Mouse (Mus musculus): Measurements from ENCODE around the gene Mindy4b-ps. TPM values are rescaled to one million over a fixed set of nuclear protein-coding genes. Genes with fewer than 3 reads are reported as not detected.
"Not testable (repeated sequence)": the region's sequence is repeated elsewhere in the genome, so short reads cannot be mapped to it uniquely, and the experiment has no call there.

Gene Mindy4b-ps
- total RNA-seq (2021) (not detected), polyA plus RNA-seq (2012; rRNA removed) (not detected in 2 replicates)
- long read RNA-seq = 0 reads

- no peak for DNase-seq
These were observed at the start of gene Mindy4b-ps for GRCm38 (mm10) chr3:58822211-58822610. Mindy4b-ps (minus strand) TSS chr3:58822311.

- DNase-seq = not testable (repeated sequence)
These were observed 49.8 kb upstream of the Mindy4b-ps start for GRCm38 (mm10) chr3:58871882-58872281.

DNA sequence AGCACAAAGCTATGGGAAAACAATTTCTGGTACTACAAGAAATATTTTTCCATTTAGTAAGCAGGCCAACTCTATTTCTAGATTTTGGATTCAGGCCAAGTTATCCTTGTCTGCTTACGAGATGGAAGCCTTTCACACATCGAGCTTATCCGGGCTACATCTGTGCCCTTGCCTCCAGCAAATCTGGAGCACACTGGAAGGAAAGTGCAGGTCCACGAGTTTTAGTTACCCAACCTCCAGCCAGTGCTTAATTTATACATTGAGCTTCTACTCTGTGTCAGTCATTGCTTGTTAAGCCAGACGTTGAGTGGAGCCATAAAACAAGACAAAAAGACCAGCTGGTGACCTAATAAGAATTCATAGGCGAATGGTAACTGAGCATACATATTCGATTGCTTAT, 43.6 kb upstream of the Mindy4b-ps start:
- DNase-seq = no peak

- DNase-seq = no peak
These were observed 40.9 kb upstream of the Mindy4b-ps start for GRCm38 (mm10) chr3:58862976-58863375.

GRCm38 (mm10) chr3:58843415-58843814, 21.3 kb upstream of the Mindy4b-ps start:
- peak; percentile 37 for DNase-seq

GRCm38 (mm10) chr3:58833442-58834160, 11.5 kb upstream of the Mindy4b-ps start:
- DNase-seq = no peak

DNA sequence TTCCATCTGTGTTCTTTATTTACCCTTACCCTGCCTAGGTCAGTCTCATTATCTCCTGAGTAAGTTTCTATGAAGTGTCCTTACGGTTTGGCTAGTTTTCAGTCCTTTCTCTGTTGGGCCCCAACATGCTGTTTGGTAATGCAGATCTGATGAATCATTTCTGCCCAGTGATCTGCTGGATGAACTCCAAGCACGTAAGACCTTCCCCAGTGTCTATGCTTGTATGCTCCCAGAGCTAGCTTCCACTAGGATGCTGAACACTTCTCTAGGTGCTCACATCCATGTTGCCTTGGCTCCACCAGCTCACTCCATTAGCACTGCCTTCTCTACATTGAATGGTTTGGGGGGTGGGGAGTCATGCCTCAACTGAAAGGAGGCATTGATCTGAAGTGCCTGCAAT, 10.8 kb upstream of the Mindy4b-ps start:
- DNase-seq = peak; percentile 45

- DNase-seq = no peak
These were observed 9.5 kb upstream of the Mindy4b-ps start for GRCm38 (mm10) chr3:58831586-58831985.

DNA sequence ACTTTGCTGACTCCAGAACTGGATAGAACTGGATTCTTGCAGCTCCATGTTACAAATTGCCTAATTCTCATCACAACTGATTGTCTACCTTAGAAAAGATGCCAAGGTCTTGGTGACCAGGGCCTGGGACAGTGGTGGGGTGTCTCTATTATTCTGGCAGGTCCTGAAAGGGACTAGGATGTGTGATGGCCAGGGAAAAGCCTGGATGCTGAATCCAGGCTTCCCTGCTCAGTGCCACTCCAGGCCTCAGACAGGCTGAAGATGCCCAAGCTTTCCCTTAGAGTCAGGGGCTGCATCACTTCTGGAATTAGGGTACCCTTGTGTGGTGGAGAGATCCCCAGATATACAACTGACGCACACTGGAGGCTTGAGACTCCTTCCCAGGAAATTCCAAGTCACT, 7.8 kb upstream of the Mindy4b-ps start:
- no peak for DNase-seq

DNA sequence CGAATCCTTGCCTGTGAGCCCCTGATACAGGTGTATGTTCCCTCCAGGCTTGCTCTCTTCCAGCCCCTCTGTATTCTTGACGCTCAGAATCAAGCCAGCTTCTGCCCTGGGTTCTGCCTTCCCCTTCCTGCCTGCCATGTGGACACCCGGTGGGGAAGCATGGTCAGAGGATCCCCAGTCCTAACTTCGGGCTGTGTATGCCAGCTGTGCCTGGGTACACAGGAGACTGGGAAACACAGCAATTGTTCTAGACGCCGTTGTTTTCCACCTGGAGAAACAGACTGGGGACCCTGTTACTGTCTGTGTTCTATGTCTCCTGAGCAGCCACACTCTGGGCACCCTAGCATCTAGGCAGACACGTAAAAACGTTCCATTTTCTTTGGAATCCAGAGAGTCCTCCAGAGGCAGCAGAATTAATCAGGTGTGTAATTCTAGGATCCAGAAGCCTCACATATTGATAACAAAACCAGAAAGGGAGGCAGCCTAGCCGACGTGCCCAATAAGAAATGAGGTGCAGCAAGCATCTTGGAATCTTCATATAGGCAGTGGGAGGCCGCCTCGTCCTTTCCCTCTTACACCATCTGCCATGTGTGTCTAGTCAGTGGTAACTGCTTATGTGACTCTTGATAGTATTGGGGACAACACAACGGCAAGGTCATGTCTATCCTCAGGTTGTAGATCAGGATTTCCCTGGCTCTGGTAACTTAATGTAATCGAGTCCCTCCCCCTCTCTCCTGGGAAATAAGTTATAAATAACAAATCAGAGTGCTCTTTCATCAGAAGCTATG, 6.4 kb upstream of the Mindy4b-ps start:
- DNase-seq = no peak

DNA sequence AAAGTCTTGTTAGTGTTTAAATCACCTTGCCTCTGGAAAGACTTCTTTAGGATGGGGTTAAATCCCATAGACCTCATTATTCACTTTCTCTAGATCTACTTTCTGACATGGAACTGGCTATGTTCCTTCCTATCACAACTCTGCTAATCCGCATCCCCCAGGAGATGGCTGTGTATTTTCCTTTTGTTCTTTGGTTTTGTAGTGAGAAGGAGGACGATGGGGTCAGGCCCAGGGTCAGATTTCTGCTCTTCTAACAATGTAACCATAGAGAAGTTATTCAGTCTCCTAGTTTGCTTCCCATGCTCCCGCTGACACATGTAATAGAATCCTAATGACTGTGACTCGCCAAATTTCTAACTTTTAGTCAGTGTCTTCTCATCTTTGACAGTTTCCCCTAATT, 4.2 kb upstream of the Mindy4b-ps start:
- DNase-seq = no peak

DNA sequence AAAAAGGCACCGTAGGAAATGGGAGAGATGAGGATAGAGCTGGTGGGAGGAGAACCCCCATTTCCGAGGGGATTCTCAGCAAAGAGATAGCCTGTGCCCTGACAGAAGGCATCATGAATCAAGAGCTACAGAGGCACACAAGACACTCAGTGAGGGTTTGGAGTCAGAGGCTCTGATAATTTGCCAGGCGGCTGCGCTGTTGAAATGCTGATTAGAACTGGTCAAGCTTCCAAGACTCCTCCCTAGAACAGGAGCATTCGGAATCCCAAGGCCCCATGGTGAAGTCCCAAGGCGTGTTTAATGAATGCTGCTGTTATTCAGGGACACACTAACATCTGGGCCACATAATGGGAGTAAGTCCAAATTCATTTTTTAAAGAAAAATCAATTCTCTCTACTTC, 4.8 kb downstream of the Mindy4b-ps start:
- peak; percentile 19 for DNase-seq

DNA sequence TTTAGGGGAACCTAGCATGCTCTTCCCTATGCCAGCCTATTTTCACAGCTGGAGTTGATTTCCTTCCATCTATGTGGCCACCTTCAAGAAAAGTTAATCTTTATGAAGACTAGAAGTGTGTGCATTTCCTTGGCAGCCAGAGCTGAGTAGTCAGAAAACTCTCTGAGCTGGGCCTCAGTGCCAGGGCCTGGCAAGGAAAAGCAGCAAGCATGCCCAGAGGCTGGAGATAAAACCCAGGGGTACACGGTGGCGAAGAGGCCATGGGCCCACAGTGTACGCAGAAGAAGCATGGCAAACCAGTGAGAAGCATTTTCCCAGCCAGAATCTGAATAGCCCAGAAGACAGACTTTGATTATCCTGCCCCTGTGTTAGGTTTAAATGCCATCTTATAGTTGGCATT, 7.9 kb downstream of the Mindy4b-ps start:
- DNase-seq = no peak

DNA sequence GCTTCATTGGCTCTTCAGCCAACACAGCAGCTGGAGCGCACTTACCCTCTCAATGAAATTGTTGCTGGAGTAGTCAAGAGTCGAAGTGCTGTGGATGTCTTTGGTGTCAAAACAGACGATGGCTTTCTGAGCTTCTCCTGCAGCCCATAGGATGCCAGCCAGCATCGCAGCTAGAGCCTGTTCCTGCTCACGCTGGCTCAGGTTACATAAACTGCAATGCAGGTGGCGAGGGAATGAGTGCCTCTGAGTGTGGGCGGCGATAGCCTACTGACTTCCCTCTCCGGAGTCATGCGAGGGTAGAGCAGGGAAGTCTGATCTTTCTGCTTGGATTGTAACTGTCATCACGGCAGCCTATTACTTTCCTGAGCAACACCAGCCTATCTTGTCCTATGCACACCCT, 11.8 kb downstream of the Mindy4b-ps start:
- DNase-seq = no peak

GRCm38 (mm10) chr3:58809111-58809915, 12.8 kb downstream of the Mindy4b-ps start:
- no peak for DNase-seq

DNA sequence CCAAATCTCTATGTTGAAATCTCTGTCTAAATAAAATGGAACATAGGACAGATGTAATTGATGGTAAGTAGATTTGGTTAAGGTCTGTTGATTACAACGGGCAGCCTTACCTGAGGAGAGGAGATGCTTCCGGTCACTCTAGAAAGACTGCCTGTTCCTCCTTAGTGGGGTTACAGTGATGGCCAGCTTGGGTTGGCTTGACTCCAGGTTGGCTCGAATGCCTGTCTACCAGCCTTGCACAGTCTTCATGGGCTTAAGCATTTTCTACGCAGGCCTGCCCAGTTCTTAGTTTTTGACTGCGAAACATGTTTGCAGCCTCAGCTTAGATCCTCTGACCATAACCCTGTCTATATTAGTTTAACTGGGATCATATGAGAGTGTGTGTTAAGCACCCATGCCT, 13.5 kb downstream of the Mindy4b-ps start:
- no peak for DNase-seq

DNA sequence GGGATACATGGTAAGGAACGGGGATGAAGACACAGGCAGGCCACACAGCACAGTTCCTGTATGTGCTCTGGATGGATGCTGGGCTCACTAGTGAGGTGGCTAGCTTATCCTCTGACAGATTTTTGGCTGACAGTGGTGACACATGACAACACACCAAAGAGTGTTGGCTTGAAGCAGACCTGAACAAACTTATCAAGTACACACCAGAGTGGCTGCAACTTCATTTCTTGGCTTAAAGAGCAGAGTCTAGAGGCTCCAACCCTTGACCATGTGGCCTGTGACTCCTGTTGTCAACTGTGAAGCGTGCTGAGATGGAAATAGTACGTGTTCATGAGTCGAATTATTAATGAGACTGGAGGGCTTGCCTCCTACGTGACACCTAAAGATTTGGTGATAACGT, 17.4 kb downstream of the Mindy4b-ps start:
- DNase-seq = no peak

GRCm38 (mm10) chr3:58798676-58799075, 23.4 kb downstream of the Mindy4b-ps start:
- no peak for DNase-seq

DNA sequence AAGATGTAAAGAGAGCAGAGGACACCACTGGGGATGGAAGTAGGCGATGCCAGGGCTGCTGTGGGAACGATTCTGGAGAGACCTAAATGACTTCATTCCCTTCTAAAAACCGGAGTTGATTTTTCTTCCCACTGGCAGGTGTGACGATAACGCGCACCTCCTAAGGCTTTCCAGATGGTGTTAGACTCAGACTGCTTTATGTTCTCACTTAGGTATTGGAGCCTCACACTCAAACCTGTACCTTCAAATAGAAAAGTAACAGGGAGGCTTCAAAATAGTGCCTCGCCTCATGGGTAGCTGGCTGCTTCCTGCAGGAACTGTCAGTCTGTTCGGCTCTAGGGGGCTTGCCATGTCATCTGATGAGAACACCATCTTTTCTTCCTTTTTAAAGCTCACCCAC, 23.9 kb downstream of the Mindy4b-ps start:
- no peak for DNase-seq

DNA sequence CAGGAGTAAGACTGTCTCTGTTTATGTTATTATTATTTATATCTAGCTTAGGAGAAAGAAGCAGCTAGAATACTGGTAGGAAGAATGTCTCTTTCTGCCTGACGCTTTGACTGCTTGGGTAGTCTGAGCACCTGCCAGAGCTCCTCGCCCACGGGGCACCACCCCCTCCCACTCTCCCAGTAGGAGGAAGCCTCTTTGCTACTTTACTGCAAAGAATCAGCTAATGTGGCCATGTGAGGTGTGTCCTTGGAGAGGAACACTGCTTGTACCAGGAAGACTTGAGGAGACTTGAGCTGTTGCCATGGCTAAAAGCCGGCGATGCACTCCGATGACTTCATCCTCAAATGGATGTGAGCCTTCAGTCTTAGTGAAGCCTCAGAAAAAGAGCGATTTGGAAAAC, 32.6 kb downstream of the Mindy4b-ps start:
- DNase-seq = no peak

GRCm38 (mm10) chr3:58789033-58789432, 33.1 kb downstream of the Mindy4b-ps start:
- no peak for DNase-seq

DNA sequence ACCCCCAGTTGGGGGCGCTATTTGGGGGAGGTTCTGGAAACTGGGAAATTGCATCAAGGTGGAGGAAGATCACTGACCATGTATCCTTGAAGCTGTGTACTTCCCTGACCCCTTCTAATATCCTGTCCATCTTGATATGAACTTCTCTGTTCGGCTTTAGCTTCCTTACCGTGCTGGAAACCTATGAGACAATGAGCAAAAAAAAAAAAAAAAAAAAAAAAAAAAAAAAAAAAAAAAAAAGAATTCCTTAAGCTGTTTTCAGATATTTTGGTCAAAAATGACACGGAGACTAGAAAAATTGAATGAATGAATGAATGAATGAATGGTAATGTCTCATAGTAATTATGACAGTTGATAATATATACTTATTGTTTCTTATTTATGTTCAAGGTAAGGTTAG, 35.6 kb downstream of the Mindy4b-ps start:
- DNase-seq = no peak

- peak; percentile 68 for DNase-seq
These were observed 36.2 kb downstream of the Mindy4b-ps start for GRCm38 (mm10) chr3:58785863-58786262.

All from adrenal gland, adult 2 months (tissue).